Mouse (Mus musculus): ENCODE measurements at regions not wholly inside any gene's neighbourhood (a gene's known extent, or its start where the extent isn't known, plus 50 kb on each side); places are given as distances from the start of the nearest gene placed in this dataset.
A peak's percentile ranks its signal among the peaks of the same experiment; 100 is the strongest.

GRCm38 (mm10) chr8:53869997-53870596, 207.3 kb upstream of the Vegfc start:
- 63% methylated on average over 8 of the region's 8 CpGs for WGBS
- Histone ChIP-seq H3K9me3 (ENCODE audit: control insufficient read depth, low read length) (no peaks in the 10 kb centered on the region), H3K27me3 (ENCODE audit: control insufficient read depth, insufficient read depth, low read length) (no peaks in the 10 kb centered on the region), H3K27ac (ENCODE audit: low read depth, low read length) (no peak overlapping the region), H3K9ac (ENCODE audit: low read depth, low read length) (no peak overlapping the region), H3K4me2 (replicated peaks; ENCODE audit: low read depth, low read length) (no peak overlapping the region), H3K4me1 (ENCODE audit: control insufficient read depth, insufficient read depth, low read length) (no peaks in the 10 kb centered on the region), H3K36me3 (ENCODE audit: control insufficient read depth, insufficient read depth, low read length) (no peaks in the 10 kb centered on the region), H3K4me3 (ENCODE audit: low read length) (no peak overlapping the region)
- peak; percentile 43; the same call in 1 of the 2 replicates for ATAC-seq (ENCODE audit: low FRiP score, low TSS enrichment)

- H3K9me3 ChIP-seq (ENCODE audit: control insufficient read depth, low read length) = no peaks in the 10 kb centered on the region
- H3K27me3 ChIP-seq (ENCODE audit: control insufficient read depth, insufficient read depth, low read length) = no peaks in the 10 kb centered on the region
- H3K4me3 ChIP-seq (ENCODE audit: low read length) = no peak overlapping the region
- no peaks in the 10 kb centered on the region for H3K36me3 ChIP-seq (ENCODE audit: control insufficient read depth, insufficient read depth, low read length)
- ATAC-seq (ENCODE audit: low FRiP score, low TSS enrichment) = no peak
- no peak overlapping the region for H3K4me2 ChIP-seq (replicated peaks; ENCODE audit: low read depth, low read length)
- H3K4me1 ChIP-seq (ENCODE audit: control insufficient read depth, insufficient read depth, low read length) = no peaks in the 10 kb centered on the region
- no peak overlapping the region for H3K9ac ChIP-seq (ENCODE audit: low read depth, low read length)
- H3K27ac ChIP-seq (ENCODE audit: low read depth, low read length) = no peak overlapping the region
- WGBS = 57% methylated on average over 4 of the region's 4 CpGs
Measured at GRCm38 (mm10) chr8:53872033-53872619, 205.3 kb upstream of the Vegfc start.

GRCm38 (mm10) chr8:53878846-53879245, 198.6 kb upstream of the Vegfc start:
- 53% methylated on average over 7 of the region's 7 CpGs for WGBS
- Histone ChIP-seq H3K4me2 (replicated peaks; ENCODE audit: low read depth, low read length) (no peak overlapping the region), H3K9me3 (ENCODE audit: control insufficient read depth, low read length) (no peaks in the 10 kb centered on the region), H3K4me3 (ENCODE audit: low read length) (no peak overlapping the region), H3K36me3 (ENCODE audit: control insufficient read depth, insufficient read depth, low read length) (no peaks in the 10 kb centered on the region), H3K9ac (ENCODE audit: low read depth, low read length) (no peak overlapping the region), H3K27me3 (ENCODE audit: control insufficient read depth, insufficient read depth, low read length) (no peaks in the 10 kb centered on the region), H3K27ac (ENCODE audit: low read depth, low read length) (no peak overlapping the region), H3K4me1 (ENCODE audit: control insufficient read depth, insufficient read depth, low read length) (no peaks in the 10 kb centered on the region)
- no peak for ATAC-seq (ENCODE audit: low FRiP score, low TSS enrichment)

DNA sequence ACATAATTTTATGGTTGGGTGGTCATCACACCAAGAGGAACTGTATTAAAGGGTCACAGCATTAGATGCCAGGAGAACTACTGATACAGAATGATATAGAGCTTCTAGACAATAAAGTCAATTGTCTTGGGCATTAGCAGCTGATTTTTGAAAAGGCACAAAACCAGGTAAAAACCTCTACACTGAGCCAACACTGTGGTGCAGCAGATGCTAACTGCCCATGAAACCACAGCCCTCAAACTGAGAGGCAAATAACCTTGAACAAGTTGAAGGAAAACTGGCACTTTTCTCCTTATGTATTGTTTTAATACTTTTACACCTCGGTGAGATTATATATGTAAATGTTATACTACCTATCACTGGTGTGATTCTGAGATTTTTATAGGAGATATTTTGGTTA, 195.9 kb upstream of the Vegfc start:
- H3K4me1 ChIP-seq (ENCODE audit: control insufficient read depth, insufficient read depth, low read length) = no peaks in the 10 kb centered on the region
- 76% methylated on average over 1 of the region's 1 CpGs for WGBS
- no peak for ATAC-seq (ENCODE audit: low FRiP score, low TSS enrichment)
- no peak overlapping the region for H3K9ac ChIP-seq (ENCODE audit: low read depth, low read length)
- no peaks in the 10 kb centered on the region for H3K9me3 ChIP-seq (ENCODE audit: control insufficient read depth, low read length)
- H3K36me3 ChIP-seq (ENCODE audit: control insufficient read depth, insufficient read depth, low read length) = no peaks in the 10 kb centered on the region
- H3K27me3 ChIP-seq (ENCODE audit: control insufficient read depth, insufficient read depth, low read length) = no peaks in the 10 kb centered on the region
- H3K4me3 ChIP-seq (ENCODE audit: low read length) = no peak overlapping the region
- H3K4me2 ChIP-seq (replicated peaks; ENCODE audit: low read depth, low read length) = no peak overlapping the region
- no peak overlapping the region for H3K27ac ChIP-seq (ENCODE audit: low read depth, low read length)

GRCm38 (mm10) chr8:53892205-53892710, 185.1 kb upstream of the Vegfc start:
- no peaks in the 10 kb centered on the region for H3K36me3 ChIP-seq (ENCODE audit: control insufficient read depth, insufficient read depth, low read length)
- H3K4me2 ChIP-seq (replicated peaks; ENCODE audit: low read depth, low read length) = no peak overlapping the region
- H3K9me3 ChIP-seq (ENCODE audit: control insufficient read depth, low read length) = no peaks in the 10 kb centered on the region
- H3K27ac ChIP-seq (ENCODE audit: low read depth, low read length) = no peak overlapping the region
- H3K4me3 ChIP-seq (ENCODE audit: low read length) = no peak overlapping the region
- H3K9ac ChIP-seq (ENCODE audit: low read depth, low read length) = no peak overlapping the region
- no peaks in the 10 kb centered on the region for H3K4me1 ChIP-seq (ENCODE audit: control insufficient read depth, insufficient read depth, low read length)
- H3K27me3 ChIP-seq (ENCODE audit: control insufficient read depth, insufficient read depth, low read length) = no peaks in the 10 kb centered on the region
- no peak for ATAC-seq (ENCODE audit: low FRiP score, low TSS enrichment)
- 79% methylated on average over 4 of the region's 4 CpGs for WGBS

DNA sequence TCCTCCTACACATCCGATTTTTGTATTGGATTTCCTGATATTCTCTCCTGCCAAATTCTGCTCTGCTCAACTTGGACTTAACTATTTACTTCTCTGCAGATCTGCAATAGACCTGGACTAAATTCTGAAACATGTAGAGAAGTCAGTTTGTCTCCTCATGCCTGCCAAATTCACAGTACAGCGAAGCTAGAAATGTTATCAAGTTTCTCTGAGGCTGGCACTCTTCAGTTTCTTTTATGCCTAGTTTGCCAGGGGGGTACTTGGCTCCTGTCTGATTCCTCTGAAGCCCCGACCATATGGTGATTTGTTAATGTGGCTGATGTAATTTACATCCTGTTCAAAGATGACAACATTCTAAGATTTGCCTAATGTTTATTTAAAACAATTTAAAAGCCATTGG, 184.6 kb upstream of the Vegfc start:
- no peak overlapping the region for H3K9ac ChIP-seq (ENCODE audit: low read depth, low read length)
- ATAC-seq (ENCODE audit: low FRiP score, low TSS enrichment) = no peak
- no peaks in the 10 kb centered on the region for H3K9me3 ChIP-seq (ENCODE audit: control insufficient read depth, low read length)
- H3K4me3 ChIP-seq (ENCODE audit: low read length) = no peak overlapping the region
- no peak overlapping the region for H3K4me2 ChIP-seq (replicated peaks; ENCODE audit: low read depth, low read length)
- H3K36me3 ChIP-seq (ENCODE audit: control insufficient read depth, insufficient read depth, low read length) = no peaks in the 10 kb centered on the region
- no peak overlapping the region for H3K27ac ChIP-seq (ENCODE audit: low read depth, low read length)
- H3K4me1 ChIP-seq (ENCODE audit: control insufficient read depth, insufficient read depth, low read length) = no peaks in the 10 kb centered on the region
- WGBS = 69% methylated on average over 3 of the region's 3 CpGs
- H3K27me3 ChIP-seq (ENCODE audit: control insufficient read depth, insufficient read depth, low read length) = no peaks in the 10 kb centered on the region

GRCm38 (mm10) chr8:53922343-53922742, 155.1 kb upstream of the Vegfc start:
- no peaks in the 10 kb centered on the region for H3K36me3 ChIP-seq (ENCODE audit: control insufficient read depth, insufficient read depth, low read length)
- H3K4me1 ChIP-seq (ENCODE audit: control insufficient read depth, insufficient read depth, low read length) = no peaks in the 10 kb centered on the region
- no peak for ATAC-seq (ENCODE audit: low FRiP score, low TSS enrichment)
- no peak overlapping the region for H3K27ac ChIP-seq (ENCODE audit: low read depth, low read length)
- no peaks in the 10 kb centered on the region for H3K9me3 ChIP-seq (ENCODE audit: control insufficient read depth, low read length)
- H3K9ac ChIP-seq (ENCODE audit: low read depth, low read length) = no peak overlapping the region
- WGBS = 84% methylated on average over 4 of the region's 4 CpGs
- no peak overlapping the region for H3K4me3 ChIP-seq (ENCODE audit: low read length)
- no peaks in the 10 kb centered on the region for H3K27me3 ChIP-seq (ENCODE audit: control insufficient read depth, insufficient read depth, low read length)
- no peak overlapping the region for H3K4me2 ChIP-seq (replicated peaks; ENCODE audit: low read depth, low read length)

DNA sequence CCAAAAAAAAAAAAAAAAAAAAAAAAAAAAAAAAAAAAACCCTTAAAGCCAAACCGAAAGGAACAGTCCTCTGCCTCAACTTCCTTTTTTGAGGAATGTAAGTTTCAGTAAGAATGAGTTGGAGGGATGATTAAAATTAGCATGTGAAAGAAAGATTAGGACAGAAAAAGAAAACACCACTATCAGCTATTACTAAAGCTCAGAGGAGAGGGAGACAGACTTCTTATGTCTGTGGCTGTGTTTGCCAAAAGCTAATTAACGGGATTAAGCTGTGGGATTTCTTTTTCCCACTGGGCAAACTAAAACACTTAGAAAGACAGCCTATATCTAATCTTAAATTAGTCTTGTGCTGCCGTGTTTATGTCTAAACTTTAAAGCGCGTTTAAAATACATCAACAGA, 146.7 kb upstream of the Vegfc start:
- H3K9ac ChIP-seq (ENCODE audit: low read depth, low read length) = no peak overlapping the region

GRCm38 (mm10) chr8:53938392-53938791, 139.0 kb upstream of the Vegfc start:
- Histone ChIP-seq H3K36me3 (ENCODE audit: control insufficient read depth, insufficient read depth, low read length) (no peaks in the 10 kb centered on the region), H3K27me3 (ENCODE audit: control insufficient read depth, insufficient read depth, low read length) (no peaks in the 10 kb centered on the region), H3K4me2 (replicated peaks; ENCODE audit: low read depth, low read length) (no peak overlapping the region), H3K9me3 (ENCODE audit: control insufficient read depth, low read length) (no peaks in the 10 kb centered on the region), H3K27ac (ENCODE audit: low read depth, low read length) (no peak overlapping the region), H3K4me1 (ENCODE audit: control insufficient read depth, insufficient read depth, low read length) (no peaks in the 10 kb centered on the region), H3K9ac (ENCODE audit: low read depth, low read length) (no peak overlapping the region), H3K4me3 (ENCODE audit: low read length) (no peak overlapping the region)
- ATAC-seq (ENCODE audit: low FRiP score, low TSS enrichment) = no peak

More for the DNA sequence above, 146.7 kb upstream of the Vegfc start:
- no peak for ATAC-seq (ENCODE audit: low FRiP score, low TSS enrichment)
- Histone ChIP-seq H3K36me3 (ENCODE audit: control insufficient read depth, insufficient read depth, low read length) (no peaks in the 10 kb centered on the region), H3K27ac (ENCODE audit: low read depth, low read length) (no peak overlapping the region), H3K4me2 (replicated peaks; ENCODE audit: low read depth, low read length) (no peak overlapping the region), H3K4me3 (ENCODE audit: low read length) (no peak overlapping the region), H3K9me3 (ENCODE audit: control insufficient read depth, low read length) (no peaks in the 10 kb centered on the region), H3K27me3 (ENCODE audit: control insufficient read depth, insufficient read depth, low read length) (no peaks in the 10 kb centered on the region), H3K4me1 (ENCODE audit: control insufficient read depth, insufficient read depth, low read length) (no peaks in the 10 kb centered on the region)
- 69% methylated on average over 5 of the region's 5 CpGs for WGBS

Measured in kidney, embryonic 14.5 days (tissue).